ENCODE assay signal across 9 mouse cellular contexts in genomic region chr19:28776868-28777267, GRCm38 (mm10). TPM values are rescaled to one million over a fixed set of nuclear protein-coding genes. Genes with fewer than 3 reads are reported as not detected.
A peak's percentile ranks its signal among the peaks of the same experiment; 100 is the strongest.
DNase-seq lines count a peak whose midpoint lies in the region; ATAC-seq lines count a peak whose summit lies in the region.
"Had no signal": no experiment of that assay in that cellular context is flagged by ENCODE, and none has a peak within 500 bp of the region (broad histone marks: within the 10 kb centered on the region; RNA-seq: fewer than 3 reads in every experiment).

No protein-coding gene starts in this region.

- no peaks in the 10 kb centered on the region for H3K36me3 ChIP-seq in kidney, embryonic 15.5 days
- H3K36me3 ChIP-seq in kidney, embryonic 16.5 days (ENCODE audit: insufficient read depth, low read length) = no peaks in the 10 kb centered on the region
- H3K36me3 ChIP-seq: neural tube, embryonic 12.5 days had no signal

- H3K4me3 ChIP-seq in kidney, embryonic 15.5 days (replicated peaks) = no peak overlapping the region
- H3K4me3 ChIP-seq in kidney, embryonic 16.5 days (ENCODE audit: low read length) = no peak overlapping the region
- H3K4me3 ChIP-seq: neural tube, embryonic 12.5 days had no signal

- DNase-seq in kidney, adult 11 months = peak; percentile 50
- peak; percentile 66 for DNase-seq in Muller cell, postnatal 12 days (ENCODE audit: inconsistent ontology term)
- DNase-seq in cerebellum, postnatal 14 days = peak; percentile 37 to 59
- DNase-seq in retina, postnatal 1 day = peak; percentile 69
- no peak for DNase-seq in gastrocnemius, postnatal 14 days

- H3K4me1 ChIP-seq in kidney, embryonic 15.5 days = peaks cover 3% of the 10 kb centered on the region; the same call in 1 of the 2 replicates
- no peaks in the 10 kb centered on the region for H3K4me1 ChIP-seq in kidney, embryonic 16.5 days (ENCODE audit: insufficient read depth, low read length)
- H3K4me1 ChIP-seq: neural tube, embryonic 12.5 days had no signal

- H3K4me2 ChIP-seq in kidney, embryonic 15.5 days = no peak overlapping the region
- H3K4me2 ChIP-seq in kidney, embryonic 16.5 days (replicated peaks; ENCODE audit: low read depth, low read length) = no peak overlapping the region
- H3K4me2 ChIP-seq: neural tube, embryonic 12.5 days had no signal

- no peak overlapping the region for H3K9ac ChIP-seq in kidney, embryonic 15.5 days
- H3K9ac ChIP-seq in kidney, embryonic 16.5 days (replicated peaks; ENCODE audit: low read length) = no peak overlapping the region
- H3K9ac ChIP-seq: neural tube, embryonic 12.5 days had no signal

- H3K9me3 ChIP-seq in kidney, embryonic 15.5 days (replicated peaks) = no peaks in the 10 kb centered on the region
- H3K9me3 ChIP-seq in kidney, embryonic 16.5 days (ENCODE audit: low read length) = no peaks in the 10 kb centered on the region
- H3K9me3 ChIP-seq: neural tube, embryonic 12.5 days had no signal

- no peaks in the 10 kb centered on the region for H3K27me3 ChIP-seq in kidney, embryonic 15.5 days
- no peaks in the 10 kb centered on the region for H3K27me3 ChIP-seq in kidney, embryonic 16.5 days (ENCODE audit: insufficient read depth, low read length)
- H3K27me3 ChIP-seq: neural tube, embryonic 12.5 days had no signal

- 23% methylated on average over 4 of the region's 4 CpGs for WGBS in kidney, embryonic 15.5 days
- WGBS in kidney, embryonic 16.5 days = 24% methylated on average over 4 of the region's 4 CpGs

- H3K27ac ChIP-seq in kidney, embryonic 15.5 days = no peak overlapping the region
- no peak overlapping the region for H3K27ac ChIP-seq in kidney, embryonic 16.5 days (ENCODE audit: low read length)
- H3K27ac ChIP-seq: neural tube, embryonic 12.5 days had no signal

- ATAC-seq in kidney, embryonic 15.5 days (replicated peaks; ENCODE audit: low FRiP score) = no peak; the same call in 1 of the 2 replicates
- ATAC-seq in kidney, embryonic 16.5 days (ENCODE audit: low FRiP score, low TSS enrichment) = peak; percentile 65; the same call in 1 of the 2 replicates
- ATAC-seq in monocyte, adult 5-6 weeks (replicated peaks; ENCODE audit: insufficient number of reproducible peaks, low FRiP score, low TSS enrichment, poor library complexity, severe bottlenecking) = no peak

- intact Hi-C loops in gastrocnemius, postnatal 14 days (cut with DNase I; ENCODE audit: low total_unique reads) = loop anchor here (10.0 kb wide), 2 partner anchors 108 to 728 kb away; no protein-coding TSS in a partner anchor

RNA-seq across cellular contexts. Expression of gene Slc1a1, which starts 58.0 kb away (rescaled TPM):
- polyA plus RNA-seq in kidney, embryonic 15.5 days (2015; fragmentation: Nextera tagmentation; extraction: Ambion mirVana) = 3.9 and 4.3 TPM in 2 replicates
- 7.0 and 7.9 TPM in 2 replicates for polyA plus RNA-seq in kidney, embryonic 16.5 days (2015; fragmentation: Nextera tagmentation; extraction: Ambion mirVana)
- 1 to 10 TPM; 1.4 to 1.5 TPM for total RNA-seq in gastrocnemius, postnatal 14 days (2021)
- total RNA-seq in monocyte, adult 5-6 weeks (2017) = not detected in 3 replicates
